Mouse (Mus musculus) kidney, postnatal 25 days (tissue): Measurements from ENCODE around the gene Dis3.
"Not testable (repeated sequence)": the region's sequence is repeated elsewhere in the genome, so short reads cannot be mapped to it uniquely, and the experiment has no call there.

Experiments used
- DNase-seq, 2 experiments: peaks; one replicate each; pipeline ENCODE4 v3.0.0; 2021; ENCODE audit warnings: mixed read lengths in 2 of 2

Dis3 gene

GRCm38 (mm10) chr14:99060616-99061015 is 39.0 kb downstream of the Dis3 start:
- no peak for DNase-seq

- DNase-seq = no peak
These were observed 40.5 kb downstream of the Dis3 start for GRCm38 (mm10) chr14:99058959-99059586.

GRCm38 (mm10) chr14:99046782-99047181 is 52.8 kb downstream of the Dis3 start:
- DNase-seq = no peak

- peak; percentile 93 to 97 for DNase-seq
These were observed 53.4 kb downstream of the Dis3 start, which contains the start of the genes Mzt1 and Bora for GRCm38 (mm10) chr14:99046031-99046781. TSS of gene Mzt1 (minus strand) at chr14:99046134. TSS of gene Bora (plus strand) at chr14:99046222.

- DNase-seq = peak; percentile 30 to 66
These were observed 54.1 kb downstream of the Dis3 start for GRCm38 (mm10) chr14:99045378-99046030.

- DNase-seq = no peak
These were observed 54.9 kb downstream of the Dis3 start for GRCm38 (mm10) chr14:99044718-99045117.

GRCm38 (mm10) chr14:99044096-99044495 is 55.5 kb downstream of the Dis3 start:
- no peak for DNase-seq

GRCm38 (mm10) chr14:99043499-99043898 is 56.1 kb downstream of the Dis3 start:
- no peak for DNase-seq

- DNase-seq = no peak
These were observed 58.2 kb downstream of the Dis3 start for GRCm38 (mm10) chr14:99041416-99041815.

GRCm38 (mm10) chr14:99039308-99039707 is 60.3 kb downstream of the Dis3 start:
- not testable (repeated sequence) for DNase-seq

- DNase-seq = no peak
These were observed 61.9 kb downstream of the Dis3 start for GRCm38 (mm10) chr14:99037703-99038102.

- no peak for DNase-seq
These were observed 63.5 kb downstream of the Dis3 start for GRCm38 (mm10) chr14:99036039-99036438.

GRCm38 (mm10) chr14:99034851-99035250 is 64.7 kb downstream of the Dis3 start:
- not testable (repeated sequence) for DNase-seq

GRCm38 (mm10) chr14:99032596-99032995 is 67.0 kb downstream of the Dis3 start:
- no peak for DNase-seq

GRCm38 (mm10) chr14:99031337-99031873 is 68.2 kb downstream of the Dis3 start:
- DNase-seq = no peak

GRCm38 (mm10) chr14:99029987-99030386 is 69.6 kb downstream of the Dis3 start:
- DNase-seq = no peak
